Mouse (Mus musculus): ENCODE results near the gene Fam241b.

Fam241b gene

DNA sequence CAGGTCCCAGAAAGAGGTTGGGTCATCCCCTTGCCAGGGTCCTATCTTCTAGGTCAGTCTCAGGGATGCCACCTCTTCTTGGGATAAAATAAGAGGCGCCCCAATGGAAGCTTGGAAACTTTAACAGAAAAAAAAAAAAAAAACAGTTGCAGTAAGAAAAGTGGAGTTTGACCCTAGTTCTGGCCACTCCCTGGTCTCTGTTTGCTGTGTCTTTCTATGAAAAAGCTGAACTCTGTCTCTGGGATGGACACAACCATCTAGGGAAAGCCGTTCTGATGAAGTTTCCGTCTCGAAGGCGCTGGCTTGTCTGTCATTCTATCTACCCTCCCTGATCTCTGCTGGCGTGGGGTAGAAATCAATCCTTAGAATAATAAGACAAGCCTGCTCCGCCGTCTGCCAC, 73.1 kb downstream of the Fam241b start:
- no peak for DNase-seq (ENCODE audit: low read depth, low spot score)

DNA sequence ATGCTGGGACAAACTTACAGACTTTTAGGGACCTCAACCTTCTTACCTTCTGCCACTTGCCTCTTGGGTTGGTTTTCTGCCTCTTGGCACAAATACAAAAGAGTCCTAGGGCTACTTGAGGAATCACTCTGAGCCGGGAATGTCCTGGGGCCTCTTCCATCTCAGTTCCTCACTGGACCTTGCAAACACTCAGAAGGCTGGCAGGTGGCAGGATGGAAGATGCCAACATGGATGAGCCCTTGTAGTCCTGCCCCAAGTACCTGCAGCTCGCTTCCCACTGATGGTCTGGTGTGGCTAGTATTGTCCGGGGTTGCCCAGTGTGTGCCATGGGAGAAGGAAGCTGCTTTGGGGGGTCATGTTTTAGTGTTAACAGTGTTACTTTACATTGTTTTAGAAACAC, 73.8 kb downstream of the Fam241b start:
- DNase-seq (ENCODE audit: low read depth, low spot score) = no peak

DNA sequence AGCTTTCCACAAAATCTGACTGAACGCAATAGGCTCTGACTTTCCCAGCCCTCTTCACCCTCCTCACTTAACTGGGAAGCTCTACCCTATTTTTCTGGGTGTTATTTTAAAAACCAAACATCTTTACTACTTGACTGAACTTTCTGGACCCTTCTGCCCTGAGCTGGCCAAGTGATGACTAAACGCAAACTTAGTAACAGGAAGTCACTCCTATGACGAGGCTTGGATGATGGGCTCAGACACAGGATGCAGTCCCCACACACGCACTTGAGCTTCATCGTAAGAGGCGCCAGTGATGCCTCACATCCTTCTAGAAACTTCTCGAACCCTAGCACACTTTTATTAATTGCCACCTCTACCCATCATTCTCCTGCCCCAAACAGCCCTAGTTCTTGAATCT, 74.3 kb downstream of the Fam241b start:
- no peak for DNase-seq (ENCODE audit: low read depth, low spot score)

DNA sequence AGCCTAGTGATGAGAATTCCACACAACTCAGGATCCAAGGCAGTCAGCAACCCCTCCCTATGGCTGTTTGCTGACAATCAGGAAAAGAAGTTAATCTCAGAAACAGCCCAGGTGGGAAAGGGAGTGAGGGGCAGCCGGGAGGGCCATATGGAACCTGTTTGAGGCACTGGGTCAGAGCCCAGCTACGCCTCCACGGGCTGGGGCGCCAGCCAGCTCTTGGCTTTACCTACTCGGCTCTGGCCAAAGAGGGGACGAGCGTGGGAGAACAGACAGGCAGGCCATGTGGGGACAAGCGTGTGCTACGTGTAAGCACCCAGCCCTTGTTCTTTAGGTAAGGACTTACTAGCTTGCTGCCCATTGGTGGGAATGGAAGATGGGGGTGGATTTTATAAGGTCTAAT, 75.2 kb downstream of the Fam241b start:
- DNase-seq (ENCODE audit: low read depth, low spot score) = no peak

DNA sequence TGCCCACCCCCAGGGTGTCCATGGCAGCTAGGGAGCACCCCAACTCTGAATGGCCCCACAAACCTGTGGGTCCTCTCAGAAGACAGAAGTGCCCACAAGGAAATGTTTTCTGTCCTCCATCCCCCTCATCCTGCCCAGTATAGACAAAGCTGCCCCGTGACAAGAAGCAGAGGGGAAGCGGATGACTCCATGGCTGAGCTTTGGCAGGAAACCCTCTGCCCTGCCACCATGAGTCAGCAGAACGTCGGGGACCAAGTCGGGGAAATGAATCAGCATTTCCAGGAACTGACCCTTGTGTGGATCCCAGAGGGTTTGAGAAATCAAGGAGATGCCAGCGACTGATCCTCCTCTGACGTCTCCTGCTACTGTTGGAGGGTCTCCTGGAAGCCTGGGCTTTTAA, 77.5 kb downstream of the Fam241b start:
- DNase-seq (ENCODE audit: low read depth, low spot score) = no peak

DNA sequence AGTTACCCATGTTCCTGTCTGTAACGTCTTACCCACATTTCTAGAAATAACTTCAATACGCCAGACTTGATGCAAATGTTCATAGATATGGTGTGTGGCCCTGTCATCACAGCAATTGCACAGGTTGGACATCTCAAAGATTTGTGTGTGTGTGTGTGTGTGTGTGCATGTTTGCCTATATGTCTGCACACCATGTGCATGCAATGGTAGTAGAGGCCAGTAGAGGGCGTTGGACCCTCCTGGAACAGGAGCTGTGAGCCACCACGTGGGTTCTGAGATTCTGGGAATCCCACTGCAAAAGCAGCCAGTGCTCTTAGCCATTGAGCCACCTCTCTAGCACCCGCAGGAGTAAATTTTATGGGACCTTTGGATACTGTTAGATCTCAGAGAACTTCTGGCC, 80.9 kb downstream of the Fam241b start:
- DNase-seq (ENCODE audit: low read depth, low spot score) = peak; percentile 79

DNA sequence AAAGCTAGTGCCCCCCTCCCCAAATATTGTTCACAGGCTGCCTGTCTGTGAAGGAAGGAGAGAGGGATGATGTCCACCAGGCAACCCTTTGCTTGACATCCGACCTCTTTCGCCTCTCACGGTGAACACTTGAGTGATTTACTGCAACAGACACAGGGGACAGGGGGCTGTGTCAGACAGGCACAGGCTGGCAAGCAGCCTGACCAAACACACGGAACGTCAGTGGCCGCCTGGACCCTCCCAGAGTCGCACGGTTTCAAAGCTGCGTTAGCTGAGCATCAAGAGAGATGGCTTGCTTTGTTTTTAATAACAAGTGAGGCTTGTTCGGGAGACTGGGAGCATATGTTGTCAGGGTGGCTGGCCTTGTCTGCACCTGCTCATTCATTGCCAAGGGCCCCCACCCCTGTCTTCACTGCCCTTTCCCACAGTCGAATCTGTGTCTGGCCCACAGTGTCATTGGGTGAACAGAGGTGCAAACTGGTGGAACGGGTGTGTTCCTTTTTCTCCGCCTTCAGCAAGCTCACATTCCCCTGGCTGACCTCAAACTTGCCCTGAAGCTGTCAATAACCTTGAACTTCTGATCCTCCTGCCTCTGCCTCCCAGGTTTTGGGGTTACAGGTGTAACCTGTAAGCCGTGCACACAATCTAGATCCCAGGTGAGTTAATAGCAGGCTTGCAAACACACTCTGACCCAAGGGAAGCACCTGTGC, 82.6 kb downstream of the Fam241b start:
- peak; percentile 31 for DNase-seq (ENCODE audit: low read depth, low spot score)

DNA sequence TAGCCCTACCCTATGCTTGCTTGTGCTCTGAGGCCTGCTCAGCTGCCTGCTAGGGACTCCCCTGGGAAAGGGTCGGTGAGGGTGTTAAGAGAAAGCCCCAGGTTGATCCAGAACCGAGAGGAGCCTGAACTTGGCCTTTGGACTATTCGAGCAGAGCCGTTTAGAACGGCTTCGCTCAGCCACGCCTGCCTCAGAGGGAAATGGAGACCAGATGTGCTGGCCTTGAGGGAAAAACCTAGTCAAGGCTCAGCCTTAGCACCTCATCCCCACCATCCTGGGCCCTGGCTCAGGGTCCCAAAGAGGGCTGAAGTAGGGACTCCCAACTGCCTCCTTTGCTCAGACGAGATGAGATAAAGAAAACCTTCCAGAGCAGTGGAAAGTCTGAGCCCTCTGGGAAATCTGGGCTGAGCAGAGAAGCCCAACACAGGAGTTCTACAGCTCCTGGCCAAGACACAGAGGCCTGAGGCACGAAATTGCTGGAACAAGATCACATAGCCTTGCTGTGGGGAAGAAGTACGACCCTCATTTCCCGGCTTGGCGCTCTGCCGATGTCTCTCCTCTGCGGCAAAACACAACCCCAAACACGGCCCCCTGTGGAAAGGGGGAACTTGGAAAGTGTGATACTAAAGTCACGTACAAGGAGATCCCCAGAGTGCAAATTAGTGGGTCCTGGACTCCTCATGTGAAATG, 83.4 kb downstream of the Fam241b start:
- no peak for DNase-seq (ENCODE audit: low read depth, low spot score)

DNA sequence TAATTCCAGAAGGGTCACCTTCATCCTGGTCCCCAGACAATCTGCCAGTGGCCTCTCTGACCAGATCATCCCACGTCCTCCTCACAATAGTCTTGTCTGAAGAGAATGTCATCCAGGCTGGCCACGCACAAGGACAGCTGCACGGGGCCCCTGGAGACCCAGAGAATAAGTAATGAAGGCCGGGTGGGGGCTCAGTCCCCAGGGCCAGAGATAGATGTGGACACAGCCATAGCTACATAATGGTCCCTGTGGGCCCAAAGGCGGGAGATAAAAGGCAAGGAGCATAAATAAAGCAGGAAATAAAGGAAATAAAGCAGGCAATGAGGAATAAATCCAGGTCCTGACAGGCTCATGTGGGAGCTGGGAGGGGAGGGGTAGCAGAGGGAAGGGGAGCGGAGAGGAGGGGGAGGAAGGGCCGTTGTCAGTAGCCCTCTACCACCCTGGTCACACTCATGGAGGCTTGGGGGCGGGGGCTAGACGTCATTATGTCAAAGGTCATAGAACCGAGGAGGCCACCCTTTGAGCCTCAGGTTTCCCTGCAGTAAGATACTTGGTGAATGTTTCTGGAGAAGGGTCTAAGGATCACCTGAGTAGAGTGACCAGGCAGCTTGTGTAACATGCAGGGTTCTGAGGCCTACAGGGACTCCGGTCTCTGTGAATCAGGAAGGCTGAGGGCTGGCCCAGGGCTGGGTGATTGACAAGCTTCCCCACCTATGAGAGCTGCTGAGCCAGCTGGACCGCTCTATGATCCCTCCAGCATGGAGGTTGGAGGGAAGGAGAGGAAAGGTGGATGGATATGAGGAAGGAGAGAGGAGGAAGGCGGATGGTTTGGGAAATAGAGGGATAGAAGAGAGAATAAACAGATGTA, 85.0 kb downstream of the Fam241b start:
- DNase-seq (ENCODE audit: low read depth, low spot score) = peak; percentile 76
